Mouse (Mus musculus): ENCODE measurements around the gene Wnt7a.

The Wnt7a gene

DNA sequence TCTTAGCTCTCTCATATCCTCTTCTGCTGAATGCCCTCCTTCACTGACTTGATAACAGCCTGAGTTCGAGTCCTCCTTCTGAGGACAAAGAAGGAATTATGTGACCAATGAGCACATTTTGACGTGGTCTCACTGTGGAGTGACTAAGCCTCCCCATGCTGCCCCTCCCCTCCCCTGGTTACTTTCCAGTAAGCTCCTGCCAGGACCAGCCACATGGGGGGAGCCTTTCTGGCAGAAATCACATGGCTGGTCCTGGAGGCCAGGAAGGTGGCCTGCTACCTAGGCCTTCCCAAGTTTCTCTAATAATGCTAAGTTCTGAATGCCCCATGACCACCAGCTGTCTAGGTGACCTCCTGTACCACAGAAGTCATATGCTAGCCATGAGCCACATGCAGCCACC lies 27.3 kb downstream of the Wnt7a start:
- no peak for DNase-seq

DNA sequence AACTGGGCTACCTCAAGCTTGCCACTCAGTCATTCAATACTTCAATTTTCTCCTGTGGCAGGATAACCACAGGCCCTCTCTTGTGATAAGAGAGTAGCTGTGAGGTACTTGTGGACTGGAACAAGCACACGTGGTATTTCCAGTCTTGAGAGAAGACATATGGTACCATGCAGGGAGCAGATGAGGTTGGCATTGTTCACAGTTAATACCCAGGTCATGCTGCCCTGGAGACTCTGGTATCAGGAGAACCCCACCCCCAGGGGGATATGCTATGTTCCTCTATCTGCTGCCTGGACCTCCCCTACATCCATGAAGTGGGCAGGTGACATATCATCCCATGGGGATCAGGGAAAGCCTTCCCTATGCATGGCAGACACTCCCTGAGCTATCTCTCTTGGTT lies 27.9 kb downstream of the Wnt7a start:
- DNase-seq, result no peak

GRCm38 (mm10) chr6:91379871-91380270 lies 31.3 kb downstream of the Wnt7a start:
- no peak for DNase-seq

- DNase-seq, result no peak
Observed at GRCm38 (mm10) chr6:91379266-91379665, 31.9 kb downstream of the Wnt7a start.

DNA sequence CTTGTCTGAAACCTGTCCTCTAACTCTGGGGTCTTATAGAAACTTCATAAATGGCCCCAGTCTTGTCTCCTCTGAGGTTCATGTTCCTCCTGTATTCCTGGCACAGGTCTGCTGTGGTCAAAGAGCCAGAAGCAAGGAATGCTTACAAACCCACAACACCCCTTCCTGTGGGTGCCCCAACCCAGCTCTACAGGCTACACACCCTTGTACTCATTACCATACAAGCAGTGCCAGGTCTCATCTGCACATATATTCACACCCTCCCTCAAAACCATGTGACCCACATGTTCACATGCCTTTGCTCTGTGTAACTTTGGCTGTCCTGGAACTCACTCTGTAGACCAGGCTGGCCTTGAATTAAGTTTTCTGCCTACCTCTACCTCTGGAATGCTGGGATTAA lies 38.2 kb downstream of the Wnt7a start:
- no peak for DNase-seq

DNA sequence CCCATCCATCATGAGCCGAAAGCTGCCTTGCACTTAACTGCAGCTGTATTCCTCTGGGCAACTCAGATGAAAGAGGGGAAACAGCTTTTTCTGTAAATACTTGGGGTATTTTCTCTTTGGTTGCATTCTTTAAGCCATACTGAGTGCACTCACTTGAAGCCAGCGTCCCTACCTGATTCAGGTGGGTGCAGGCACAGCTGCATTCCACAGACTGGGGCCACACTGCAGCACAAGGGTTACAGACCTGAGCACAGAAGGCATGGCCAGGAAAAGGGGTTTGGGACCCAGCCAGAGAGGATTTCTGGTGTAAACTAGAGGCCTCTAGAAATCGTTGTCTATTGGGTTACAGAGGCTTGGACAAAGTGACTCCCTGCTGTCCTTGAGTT lies 38.6 kb downstream of the Wnt7a start:
- no peak for DNase-seq

- no peak for DNase-seq
Observed at GRCm38 (mm10) chr6:91371912-91372585, 39.1 kb downstream of the Wnt7a start.

DNA sequence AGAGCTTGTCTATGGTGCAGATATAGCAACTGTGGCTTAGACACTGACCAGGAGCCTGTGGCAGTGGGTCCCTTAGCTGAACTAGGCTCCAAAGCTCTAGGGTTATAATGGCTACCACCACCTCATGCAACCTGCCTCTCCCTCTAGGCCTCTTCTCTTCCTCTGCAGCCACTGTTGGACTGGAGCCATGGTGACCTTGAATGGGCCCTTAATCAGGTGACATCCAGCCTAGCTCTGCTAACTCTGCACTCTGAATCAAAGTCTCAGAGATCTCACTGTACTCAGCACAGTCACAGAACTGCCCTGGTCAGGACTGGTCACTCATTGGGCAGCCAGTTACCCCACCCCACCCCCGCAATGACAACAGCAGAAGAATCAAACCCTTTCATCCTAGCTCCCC lies 44.4 kb downstream of the Wnt7a start:
- DNase-seq, result no peak

DNA sequence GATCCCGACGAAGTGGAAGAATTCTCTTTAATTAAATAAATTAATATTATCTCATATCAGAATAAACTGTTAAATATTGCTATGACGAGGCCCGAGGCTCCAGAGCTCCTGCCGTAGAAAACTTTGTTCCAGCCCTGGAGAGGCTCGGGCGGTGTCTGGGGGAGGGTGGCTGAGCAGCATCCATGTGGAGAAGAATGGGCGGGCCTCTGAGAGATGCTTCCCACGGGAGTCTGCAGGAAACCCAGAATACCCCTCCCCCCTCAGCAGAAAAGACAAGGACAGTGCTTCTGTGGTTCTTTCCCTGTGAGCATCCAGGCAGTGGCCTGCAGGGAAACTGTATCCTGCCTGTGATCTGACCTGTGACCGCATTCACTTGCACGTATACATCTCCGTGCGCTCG lies 45.7 kb downstream of the Wnt7a start:
- DNase-seq, result no peak

GRCm38 (mm10) chr6:91362756-91363155 lies 48.4 kb downstream of the Wnt7a start:
- no peak for DNase-seq

- DNase-seq, result no peak
Observed at GRCm38 (mm10) chr6:91360998-91361397, 50.2 kb downstream of the Wnt7a start.

- no peak for DNase-seq
Observed at GRCm38 (mm10) chr6:91360371-91360690, 50.8 kb downstream of the Wnt7a start.

DNA sequence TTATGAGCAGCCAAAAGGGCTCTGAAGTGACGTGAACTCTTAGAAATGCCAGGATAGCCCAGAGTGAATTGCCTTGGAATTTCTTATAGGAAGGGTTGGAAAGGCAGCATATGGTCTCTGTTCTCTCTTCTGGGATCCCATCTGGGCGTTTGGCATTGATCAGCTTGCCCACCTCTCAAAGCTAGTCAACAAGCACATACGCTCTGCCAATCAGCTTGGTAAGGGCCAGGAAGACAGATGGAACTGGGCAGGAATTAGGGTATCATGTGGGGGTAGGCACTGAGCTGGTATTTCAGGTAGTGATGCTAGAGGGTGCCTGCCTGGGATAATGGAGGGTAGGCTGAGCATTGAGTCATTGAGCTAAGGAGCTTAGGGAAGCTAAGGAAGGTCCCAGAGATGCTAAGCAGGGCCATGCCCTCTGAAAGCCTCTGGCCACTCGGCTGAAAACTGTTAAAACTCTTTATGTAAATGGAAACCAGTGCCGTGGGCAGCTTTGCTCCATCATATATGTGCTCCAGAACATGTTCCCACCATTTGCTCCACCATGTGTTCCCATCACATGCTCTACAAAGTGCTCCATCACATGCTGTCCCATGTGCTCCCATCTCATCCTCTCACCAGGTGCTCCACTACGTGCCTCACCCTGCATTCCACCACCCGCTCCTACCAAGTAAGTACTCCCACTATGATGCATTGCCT lies 51.3 kb downstream of the Wnt7a start:
- peak; percentile 36 for DNase-seq

DNA sequence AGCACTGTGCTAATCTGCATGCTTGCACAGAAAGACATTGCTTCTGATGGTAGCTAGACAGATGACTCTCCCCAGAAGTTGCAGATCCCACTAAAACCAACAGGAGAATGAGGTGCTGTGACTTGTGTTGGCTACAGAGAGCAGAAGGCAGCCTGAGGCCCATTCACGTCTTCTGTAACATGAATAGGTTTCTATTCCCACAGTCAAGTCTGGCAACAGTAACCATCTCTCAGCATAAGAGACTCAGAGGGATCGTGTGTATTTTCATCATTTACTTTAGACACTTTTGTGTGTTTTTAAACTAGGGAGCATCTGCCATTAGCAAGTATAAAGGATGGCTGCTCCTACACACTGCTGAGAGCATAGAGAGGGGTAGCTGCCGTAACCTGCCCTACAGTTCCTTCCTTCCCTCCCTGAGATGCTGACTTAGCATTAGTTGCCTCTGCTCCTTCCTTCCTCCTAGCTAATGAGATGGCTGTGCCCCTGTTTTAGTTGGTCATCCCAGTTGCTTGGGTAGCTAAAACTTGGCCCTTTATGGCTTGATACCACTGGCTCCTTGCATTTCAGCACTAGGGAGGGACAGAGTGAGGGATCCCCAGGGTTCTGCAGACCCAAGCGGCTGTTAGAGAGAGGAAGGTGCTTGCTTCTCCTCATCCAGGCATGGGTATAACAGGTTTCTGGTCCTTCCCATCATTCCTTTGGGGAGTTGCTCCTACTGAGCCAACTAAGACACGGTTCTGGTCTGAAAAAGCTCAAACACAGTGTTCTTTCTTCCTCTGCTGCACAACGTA lies 52.1 kb downstream of the Wnt7a start:
- no peak for DNase-seq

- DNase-seq, result no peak
Observed at GRCm38 (mm10) chr6:91358394-91358793, 52.8 kb downstream of the Wnt7a start.

GRCm38 (mm10) chr6:91357238-91357876 lies 53.8 kb downstream of the Wnt7a start:
- DNase-seq, result no peak

DNA sequence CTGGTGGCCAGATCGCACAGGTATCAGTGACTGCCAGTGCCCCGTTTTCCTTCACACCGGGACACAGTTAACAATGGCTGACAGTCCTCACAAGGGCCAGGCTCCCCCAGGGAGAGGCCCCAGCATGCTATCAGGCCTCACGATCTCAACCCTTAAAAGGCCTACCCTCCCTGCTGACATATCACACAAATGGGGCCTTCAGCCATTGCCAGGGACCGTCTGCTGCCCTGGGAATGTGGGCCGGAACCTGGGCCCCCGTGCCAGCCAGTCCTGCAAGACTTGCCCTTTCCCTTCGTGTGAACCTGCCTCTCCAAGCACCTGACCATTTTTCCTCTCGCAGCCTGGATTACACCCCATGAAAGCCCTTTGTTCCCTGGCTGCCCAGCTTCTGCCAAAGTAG lies 61.5 kb downstream of the Wnt7a start:
- DNase-seq, result no peak

DNA sequence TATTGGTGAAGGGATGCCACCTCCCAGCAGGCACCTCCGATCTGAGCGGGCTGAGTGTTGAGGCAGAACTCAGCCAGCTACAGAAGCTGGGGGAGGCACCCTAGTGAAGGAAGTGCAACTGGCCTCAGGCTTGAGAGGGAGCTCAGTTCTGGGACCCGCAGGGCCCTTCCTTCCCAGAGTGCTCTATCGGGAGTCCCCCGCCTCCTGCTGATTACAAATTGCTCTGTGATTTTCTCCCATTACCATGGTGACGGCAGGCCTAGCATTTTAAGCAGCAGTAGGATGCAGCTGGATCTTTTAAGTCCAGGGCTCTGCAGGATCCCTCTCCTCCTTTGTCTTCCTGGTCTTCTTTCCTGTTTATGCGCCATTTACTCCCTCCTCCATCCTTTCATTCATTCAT lies 63.4 kb downstream of the Wnt7a start:
- DNase-seq, result no peak

DNA sequence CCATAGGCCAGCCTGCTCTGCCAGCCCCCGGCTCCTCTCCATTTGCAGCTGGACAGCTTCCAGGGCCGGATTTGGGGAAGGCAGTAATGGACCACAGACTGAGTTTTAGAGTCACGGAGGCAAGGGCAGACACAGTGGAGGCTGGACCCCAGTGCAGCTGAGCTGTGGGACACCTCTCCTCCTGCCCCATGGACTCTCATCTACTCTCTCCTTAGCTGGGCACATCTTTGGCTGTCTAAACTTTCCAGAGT lies 64.3 kb downstream of the Wnt7a start:
- DNase-seq, result no peak

GRCm38 (mm10) chr6:91346071-91346905 lies 64.9 kb downstream of the Wnt7a start:
- DNase-seq, result no peak

DNA sequence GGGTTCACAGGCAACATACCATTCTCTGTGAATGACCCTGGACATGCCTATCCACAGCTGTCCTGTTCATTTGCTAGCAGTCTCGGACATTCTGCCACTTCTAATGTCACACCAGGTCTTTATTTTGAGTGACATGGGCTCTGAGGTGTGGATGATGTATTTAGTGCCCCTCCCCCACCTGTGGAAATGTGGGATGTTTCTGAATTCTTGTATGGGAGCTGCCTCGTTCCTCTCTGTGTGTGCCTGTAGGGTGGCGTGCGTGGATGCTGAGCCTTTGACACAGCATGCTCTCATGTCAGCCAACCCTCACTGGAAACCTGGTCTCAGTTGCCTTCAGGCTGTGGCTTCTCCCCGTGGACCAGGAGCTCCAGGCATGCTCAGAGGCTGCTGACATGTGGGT lies 66.1 kb downstream of the Wnt7a start:
- DNase-seq, result no peak

DNA sequence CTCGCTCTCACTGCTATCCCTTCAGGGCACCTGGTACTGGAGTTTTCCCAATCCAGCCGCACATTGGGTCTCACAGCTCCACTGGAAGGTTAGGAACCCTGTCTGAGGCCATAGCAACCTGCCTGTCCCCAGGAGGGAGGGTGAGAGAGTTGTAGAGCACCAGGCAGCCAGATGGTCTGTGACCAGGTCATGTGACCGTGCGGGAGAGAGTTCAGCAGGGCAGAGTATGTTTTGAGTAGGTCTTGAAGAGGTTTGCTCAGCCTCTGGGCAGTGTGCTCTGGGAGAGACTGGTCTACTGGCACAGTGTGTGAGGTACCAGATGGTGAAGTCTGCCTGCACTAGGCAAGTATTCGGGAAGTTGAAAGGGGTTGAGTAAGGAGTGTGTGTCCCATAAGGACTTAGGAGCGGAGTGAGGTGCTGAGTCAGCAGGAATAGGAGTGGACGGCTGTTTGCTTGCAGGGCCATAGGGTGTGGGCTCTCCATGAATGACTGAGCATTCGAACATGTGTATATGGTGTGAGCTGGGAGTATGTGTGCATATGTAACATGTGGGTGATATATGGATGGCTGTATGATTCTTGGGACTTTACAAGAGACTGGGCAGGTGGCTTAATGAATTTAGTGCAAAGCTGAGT lies 71.4 kb downstream of the Wnt7a start:
- DNase-seq, result no peak

DNA sequence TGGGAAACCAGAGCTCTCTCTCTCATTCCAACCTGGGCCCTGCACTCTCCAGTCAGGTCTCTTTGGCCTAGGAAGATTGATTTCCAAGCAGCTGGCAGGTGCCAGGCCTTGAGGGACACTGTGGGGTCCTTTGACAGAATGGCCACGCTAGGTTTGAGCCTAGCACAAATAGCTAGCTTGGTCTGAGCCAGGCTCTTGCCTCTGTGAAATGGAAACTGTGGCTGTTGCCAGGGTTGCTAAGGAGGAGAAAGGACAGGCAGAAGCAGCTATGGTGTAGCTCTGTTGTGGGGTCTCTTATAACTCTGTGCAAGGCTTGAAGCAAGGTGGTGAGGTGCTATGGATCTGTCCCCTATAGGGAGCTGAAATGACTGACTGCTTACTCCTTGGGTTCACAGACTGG lies 75.7 kb downstream of the Wnt7a start:
- no peak for DNase-seq

Data from right cerebral cortex, postnatal 25 days (tissue).